Mouse (Mus musculus) cerebellum, adult 2 months (tissue): ENCODE data around the gene Nosip.

ENCODE experiments used
- CTCF ChIP-seq: fragments of 200-500 bp; IDR thresholded peaks from 2 replicates; pipeline ENCODE4 v1.5.1; 2011; ENCODE audit warnings: low read depth, mild to moderate bottlenecking, control low read depth, low read length, moderate library complexity, borderline replicate concordance; ENCODE audit not compliant: insufficient read depth
- POLR2A ChIP-seq: fragments of 200-500 bp; IDR thresholded peaks from 2 replicates; pipeline ENCODE4 v1.6.1; 2011; ENCODE audit warnings: low read length, control low read depth, borderline replicate concordance; ENCODE audit not compliant: insufficient read depth

- no peak for TF ChIP-seq CTCF
- no peak for TF ChIP-seq POLR2A
Observed at GRCm38 (mm10) chr7:45052181-45052861, 9.9 kb upstream of the Nosip start.
